Mouse (Mus musculus) hindbrain, embryonic 14.5 days (tissue): ENCODE data around the gene Psenen. TPM values are rescaled to one million over a fixed set of nuclear protein-coding genes. Genes with fewer than 3 reads are reported as not detected.

Experiments used
- ATAC-seq: fragments of 200-750 bp; cut with Nextera tagmentation; 2 replicates; pipeline ENCODE4 v1.8.0; 2017; ENCODE audit warnings: moderate number of reproducible peaks, mild to moderate bottlenecking, moderate TSS enrichment, moderate library complexity; ENCODE audit not compliant: low FRiP score
- DNase-seq: peaks from one replicate; pipeline ENCODE4 v3.0.0-alpha.2; 2015; ENCODE audit warnings: low spot score
- H3K27ac ChIP-seq: fragments of 300-500 bp; sonication (generic); 2 replicates; pipeline ENCODE4 v1.5.1; 2014; ENCODE audit warnings: mild to moderate bottlenecking, moderate library complexity
- H3K27me3 ChIP-seq: fragments of 300-500 bp; sonication (generic); 2 replicates; pipeline ENCODE4 v1.6.1; 2014; ENCODE audit warnings: mild to moderate bottlenecking, low read length, mixed read lengths; ENCODE audit not compliant: control insufficient read depth, insufficient read depth
- H3K36me3 ChIP-seq: fragments of 300-500 bp; sonication (generic); replicated peaks from 2 replicates; pipeline ENCODE4 v1.6.1; 2014; ENCODE audit not compliant: control insufficient read depth, insufficient read depth
- H3K4me1 ChIP-seq: fragments of 300-500 bp; sonication (generic); replicated peaks from 2 replicates; pipeline ENCODE4 v1.6.1; 2014; ENCODE audit warnings: antibody characterized with exemption, low read length, mixed read lengths; ENCODE audit not compliant: control insufficient read depth, insufficient read depth
- H3K4me2 ChIP-seq: fragments of 300-500 bp; sonication (generic); replicated peaks from 2 replicates; pipeline ENCODE4 v1.6.1; 2014; ENCODE audit warnings: mild to moderate bottlenecking, moderate library complexity
- H3K4me3 ChIP-seq: fragments of 300-500 bp; sonication (generic); replicated peaks from 2 replicates; pipeline ENCODE4 v1.5.1; 2014; ENCODE audit warnings: mild to moderate bottlenecking, low read length
- H3K9ac ChIP-seq: fragments of 300-500 bp; sonication (generic); 2 replicates; pipeline ENCODE4 v1.6.1; 2014
- H3K9me3 ChIP-seq: fragments of 300-500 bp; sonication (generic); 2 replicates; pipeline ENCODE4 v1.6.1; 2016; ENCODE audit warnings: low read length; ENCODE audit not compliant: control insufficient read depth
- WGBS: fragments of 180-500 bp; shearing (Covaris S2); extraction: QIAGEN DNeasy Blood & Tissue Kit; methylation state at CpG from one replicate; pipeline ENCODE4 v1.1.7; 2014; 5-methylcytosine and 5-hydroxymethylcytosine counted together
- polyA plus RNA-seq: library from polyadenylated mRNA; unstranded; fragments of >200 nt; fragmentation: Nextera tagmentation; extraction: Ambion mirVana; gene quantifications from 2 replicates; pipeline ENCODE4 v1.2.1, GENCODE M21; 2014

The Psenen gene
- polyA plus RNA-seq, 1 experiment from 2014 or later, result 118 TPM

DNA sequence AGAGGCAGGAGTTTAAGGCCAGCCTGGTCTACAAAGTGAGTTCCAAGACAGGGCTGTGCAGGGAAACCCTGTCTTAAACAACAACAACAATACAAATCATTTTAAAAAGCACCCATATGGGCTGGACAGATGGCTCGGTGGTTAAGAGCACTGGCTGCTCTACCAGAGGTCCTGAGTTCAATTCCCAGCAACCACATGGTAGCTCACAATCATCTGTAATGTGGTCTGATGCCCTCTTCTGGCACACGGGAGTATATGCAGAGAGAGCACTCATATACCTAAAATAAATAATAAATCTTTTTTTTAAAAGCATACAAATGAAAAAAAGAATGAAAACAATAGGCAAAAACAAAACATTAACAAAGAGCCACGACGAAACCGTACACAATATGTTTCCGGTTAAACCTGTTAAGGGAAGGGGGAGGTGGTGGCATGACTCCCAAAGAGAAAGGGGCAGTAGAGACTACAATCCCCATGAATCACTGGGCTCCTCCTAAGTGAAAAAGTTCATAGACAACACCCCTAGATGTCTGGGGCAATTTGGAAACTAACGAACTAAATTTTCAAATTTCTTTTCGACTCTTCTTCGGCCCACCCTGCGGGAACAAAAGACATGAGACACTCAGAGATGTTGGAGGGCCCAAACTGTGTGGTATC is 11.9 kb downstream of the Psenen start:
- Histone ChIP-seq H3K27ac (peak overlapping the region; percentile 91), H3K9me3 (no peaks in the 10 kb centered on the region), H3K4me1 (peaks cover 13% of the 10 kb centered on the region), H3K4me3 (peak overlapping the region; percentile 54), H3K36me3 (peaks cover 34% of the 10 kb centered on the region), H3K9ac (peak overlapping the region; percentile 58), H3K4me2 (peak overlapping the region; percentile 74), H3K27me3 (peaks cover 8% of the 10 kb centered on the region; the same call in 1 of the 2 replicates)
- peak; percentile 82 for DNase-seq
- WGBS, result 4% methylated on average over 10 of the region's 10 CpGs
- peak; percentile 58 for ATAC-seq

DNA sequence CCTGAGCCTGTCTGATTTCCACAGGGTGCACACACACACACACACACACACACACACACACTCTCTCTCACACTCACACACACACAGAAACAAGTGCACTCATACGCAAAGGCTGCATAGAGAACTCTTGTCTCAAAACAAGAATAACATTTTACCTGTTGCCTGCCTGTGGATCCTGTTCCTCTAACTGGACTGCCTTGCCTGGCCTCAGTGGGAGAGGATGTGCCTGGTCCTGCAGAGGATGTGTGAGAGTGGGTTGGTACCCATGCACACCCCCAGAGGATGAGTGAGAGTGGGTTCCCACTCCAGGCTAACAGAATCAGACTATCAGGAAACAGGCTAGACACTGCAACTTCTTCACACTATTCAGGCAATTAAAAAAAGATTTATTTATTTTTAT is 12.8 kb downstream of the Psenen start:
- Histone ChIP-seq H3K9me3 (no peaks in the 10 kb centered on the region), H3K4me1 (peaks cover 13% of the 10 kb centered on the region), H3K4me3 (no peak overlapping the region), H3K27ac (no peak overlapping the region), H3K9ac (no peak overlapping the region), H3K27me3 (peaks cover 8% of the 10 kb centered on the region; the same call in 1 of the 2 replicates), H3K36me3 (peaks cover 33% of the 10 kb centered on the region), H3K4me2 (no peak overlapping the region)
- 96% methylated on average over 1 of the region's 1 CpGs for WGBS
- DNase-seq (no peak), ATAC-seq (no peak)

DNA sequence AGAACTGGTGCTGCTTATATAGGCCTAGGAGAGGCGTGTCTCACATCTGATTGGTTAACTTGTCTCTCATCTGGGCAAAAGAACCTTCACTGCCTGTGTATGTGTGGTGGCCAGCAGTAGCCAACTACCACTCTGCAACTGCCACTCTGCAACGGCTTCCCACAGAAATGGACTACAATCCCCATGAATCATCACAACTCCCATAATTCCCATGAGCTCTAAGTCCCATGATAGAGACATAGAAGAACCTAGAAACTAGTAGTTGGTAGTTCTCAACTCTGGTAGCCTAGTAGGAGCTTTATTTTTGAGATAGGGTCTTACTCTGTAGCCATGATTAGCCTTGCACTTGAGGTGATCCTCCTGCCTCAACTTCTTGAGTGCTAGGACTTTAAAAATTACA is 13.5 kb downstream of the Psenen start:
- 83% methylated on average over 2 of the region's 2 CpGs for WGBS

DNA sequence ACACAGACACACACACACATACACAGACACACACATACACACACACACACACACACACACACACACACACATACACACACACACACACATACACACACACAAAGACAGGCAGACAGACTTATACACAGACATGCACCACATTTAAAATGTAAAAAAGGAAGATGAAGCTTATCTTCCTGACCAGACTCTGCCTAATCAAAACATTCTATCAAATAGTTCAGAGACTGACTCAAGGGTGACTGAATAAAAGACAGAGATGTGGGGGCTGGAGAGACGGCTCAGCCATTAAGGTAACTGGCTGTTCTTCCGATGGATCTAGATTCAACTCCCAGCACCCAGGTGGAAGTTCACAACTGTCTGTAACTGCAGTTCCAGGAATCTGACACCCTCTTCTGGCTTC is 19.1 kb downstream of the Psenen start:
- H3K4me1 ChIP-seq, result no peaks in the 10 kb centered on the region
- no peaks in the 10 kb centered on the region for H3K27me3 ChIP-seq
- peaks cover 41% of the 10 kb centered on the region for H3K36me3 ChIP-seq
- H3K27ac ChIP-seq, result no peak overlapping the region
- H3K4me3 ChIP-seq, result no peak overlapping the region
- no peak overlapping the region for H3K9ac ChIP-seq
- DNase-seq, result no peak
- H3K4me2 ChIP-seq, result no peak overlapping the region
- 93% methylated on average over 2 of the region's 2 CpGs for WGBS
- ATAC-seq, result no peak
- no peaks in the 10 kb centered on the region for H3K9me3 ChIP-seq

More for the DNA sequence above, 13.5 kb downstream of the Psenen start:
- no peak overlapping the region for H3K27ac ChIP-seq
- H3K9ac ChIP-seq, result no peak overlapping the region
- peaks cover 13% of the 10 kb centered on the region for H3K4me1 ChIP-seq
- ATAC-seq, result no peak
- no peak overlapping the region for H3K4me2 ChIP-seq
- H3K4me3 ChIP-seq, result no peak overlapping the region
- peaks cover 8% of the 10 kb centered on the region; the same call in 1 of the 2 replicates for H3K27me3 ChIP-seq
- DNase-seq, result no peak
- peaks cover 26% of the 10 kb centered on the region for H3K36me3 ChIP-seq
- no peaks in the 10 kb centered on the region for H3K9me3 ChIP-seq

DNA sequence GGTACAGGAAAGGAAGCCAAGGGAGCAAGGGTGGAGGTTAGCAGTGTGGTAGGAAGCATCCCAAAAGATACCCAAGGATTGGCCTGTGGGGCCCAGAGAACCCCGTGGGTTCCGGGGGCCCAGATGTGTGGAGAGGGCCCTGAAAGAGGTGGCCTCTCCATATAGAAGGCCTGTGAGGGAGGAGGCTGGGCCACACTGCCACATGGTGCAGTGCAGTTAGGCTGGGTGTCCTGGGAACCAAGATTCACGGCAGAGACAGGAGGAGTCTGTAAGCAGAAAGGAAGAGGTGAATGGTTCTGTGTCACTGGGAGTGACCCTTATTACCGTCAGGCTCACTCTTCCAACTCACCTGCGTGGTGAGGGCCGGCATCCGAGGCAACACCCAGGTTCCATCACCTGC is 22.9 kb downstream of the Psenen start:
- Histone ChIP-seq H3K9me3 (no peaks in the 10 kb centered on the region), H3K27ac (no peak overlapping the region), H3K9ac (no peak overlapping the region), H3K4me2 (no peak overlapping the region), H3K27me3 (no peaks in the 10 kb centered on the region), H3K36me3 (peaks cover 23% of the 10 kb centered on the region; the same call in 1 of the 2 replicates), H3K4me1 (peaks cover 4% of the 10 kb centered on the region), H3K4me3 (no peak overlapping the region)
- DNase-seq (no peak), ATAC-seq (no peak)
- WGBS, result 85% methylated on average over 7 of the region's 7 CpGs

DNA sequence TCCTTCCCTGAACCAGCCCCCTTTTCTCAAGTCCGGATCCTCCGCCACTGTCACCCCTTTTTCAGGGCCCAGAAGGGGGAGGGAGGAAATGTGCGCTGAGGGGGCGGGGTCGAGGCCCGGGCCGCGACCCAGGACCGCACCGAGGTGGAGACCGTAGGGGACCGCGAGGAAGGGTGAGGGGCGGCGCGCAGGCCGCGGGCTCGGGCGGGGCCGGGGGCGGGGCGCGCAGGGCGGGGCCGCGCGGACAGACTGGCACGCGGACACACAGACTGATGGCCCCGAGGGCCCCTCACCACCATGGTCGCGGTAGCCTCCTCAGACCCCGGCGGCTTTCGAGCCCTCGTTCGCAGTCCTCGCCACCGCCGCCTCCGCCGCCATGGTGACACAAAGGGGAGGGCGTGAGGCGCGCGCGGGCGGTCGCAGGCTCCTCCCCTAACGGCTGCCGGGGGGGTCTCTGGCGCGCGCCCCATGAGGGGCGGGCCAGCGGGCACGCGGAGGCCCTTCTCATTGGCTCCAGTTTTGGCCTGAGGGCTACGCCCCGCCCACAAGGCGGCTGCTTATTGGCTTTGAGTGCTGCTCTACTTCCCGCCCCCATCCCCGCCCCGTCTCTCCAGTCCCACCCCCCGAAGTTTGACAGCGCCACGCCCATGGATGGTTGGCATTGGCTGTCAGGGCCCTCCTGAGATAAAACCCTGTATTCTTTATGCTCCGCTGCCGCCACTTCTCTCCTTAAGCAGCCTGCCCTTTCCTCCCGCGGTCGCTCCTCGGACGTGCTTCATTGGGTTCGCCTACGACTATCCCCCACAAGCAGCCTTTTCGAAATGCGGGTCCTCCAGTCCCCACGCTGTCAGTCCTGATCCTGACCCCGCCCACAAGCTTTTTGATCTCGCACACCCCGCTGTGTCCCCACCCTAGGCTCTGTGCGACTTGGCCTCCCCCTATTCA is 28.5 kb downstream of the Psenen start, which contains the start of gene Arhgap33:
Gene Arhgap33 (minus strand): TSS at position 428 of the 945 bp plus-strand sequence.
- DNase-seq, result peak; percentile 98
- Histone ChIP-seq H3K9me3 (no peaks in the 10 kb centered on the region), H3K36me3 (peaks cover 37% of the 10 kb centered on the region), H3K4me1 (peaks cover 36% of the 10 kb centered on the region), H3K4me3 (peak within 1 kb of the TSS; percentile 88), H3K27ac (peak within 1 kb of the TSS; percentile 96), H3K4me2 (peak within 1 kb of the TSS; percentile 69), H3K27me3 (no peaks in the 10 kb centered on the region), H3K9ac (peak within 1 kb of the TSS; percentile 97)
- WGBS, result under 1% methylated on average over 67 of the region's 84 CpGs
- peak; percentile 93 for ATAC-seq

DNA sequence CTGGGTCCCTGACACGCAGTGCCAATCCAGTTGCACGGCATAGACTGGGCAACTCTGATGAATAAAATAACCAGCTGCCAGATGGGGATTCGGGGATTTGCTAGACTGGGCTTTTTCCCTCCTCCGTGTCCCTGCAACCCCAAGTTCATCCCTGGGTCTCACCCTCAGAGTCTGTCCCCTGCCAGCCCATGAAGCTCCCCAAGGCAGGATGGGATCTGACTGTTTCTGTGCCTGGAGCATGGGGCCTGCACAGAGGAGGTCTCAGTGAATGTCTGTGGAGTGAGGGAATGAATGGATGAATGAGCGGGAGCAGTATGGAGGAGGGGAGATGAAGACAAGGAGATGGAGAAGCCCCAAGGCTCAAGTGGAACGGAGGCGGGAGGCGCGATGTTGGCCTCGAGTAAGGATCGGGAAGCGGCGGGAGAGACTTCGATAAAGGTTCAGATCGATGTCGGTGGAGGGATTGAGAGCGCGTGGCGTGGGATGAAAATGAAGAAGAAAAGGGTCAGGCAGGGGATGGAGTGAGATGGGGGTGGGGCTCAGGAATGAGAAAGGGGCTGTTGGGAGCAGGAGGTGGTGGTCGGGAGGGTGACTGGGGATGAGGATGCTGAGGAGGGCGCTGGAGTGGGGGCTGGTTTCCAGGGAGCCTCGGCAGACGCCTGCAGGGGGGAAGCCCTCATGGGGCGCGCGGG is 29.3 kb downstream of the Psenen start:
- H3K4me1 ChIP-seq, result peaks cover 36% of the 10 kb centered on the region
- peak overlapping the region; percentile 97 for H3K9ac ChIP-seq
- ATAC-seq, result peak; percentile 41
- H3K27ac ChIP-seq, result peak overlapping the region; percentile 96
- H3K4me2 ChIP-seq, result peak overlapping the region; percentile 69
- peaks cover 38% of the 10 kb centered on the region for H3K36me3 ChIP-seq
- no peaks in the 10 kb centered on the region for H3K27me3 ChIP-seq
- 2% methylated on average over 24 of the region's 26 CpGs for WGBS
- peak overlapping the region; percentile 88 for H3K4me3 ChIP-seq
- peak; percentile 40 for DNase-seq
- no peaks in the 10 kb centered on the region for H3K9me3 ChIP-seq

DNA sequence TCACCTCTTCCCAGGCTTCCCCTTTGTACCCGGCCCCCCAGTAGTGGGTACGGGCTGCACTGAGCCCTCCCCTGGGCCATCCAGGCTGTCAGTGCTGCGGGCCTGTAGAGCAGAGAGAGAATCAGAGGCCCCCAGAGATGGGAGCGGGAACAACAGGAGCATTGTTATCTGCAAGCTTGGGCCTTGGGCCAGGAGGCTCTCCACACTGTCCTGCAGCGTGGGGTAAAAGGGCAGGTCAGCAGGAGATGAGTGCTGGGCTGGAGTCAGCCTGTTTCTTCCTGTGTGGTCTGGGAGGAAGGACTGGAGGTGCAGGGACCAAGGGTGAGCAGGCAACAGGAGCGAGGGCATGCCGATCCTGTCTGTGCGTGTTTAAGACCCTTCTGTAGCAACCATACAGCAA is 30.5 kb downstream of the Psenen start:
- no peaks in the 10 kb centered on the region for H3K27me3 ChIP-seq

More for the DNA sequence above, 30.5 kb downstream of the Psenen start:
- peaks cover 36% of the 10 kb centered on the region for H3K4me1 ChIP-seq
- H3K36me3 ChIP-seq, result peaks cover 49% of the 10 kb centered on the region
- H3K4me3 ChIP-seq, result peak overlapping the region; percentile 88
- no peak overlapping the region for H3K27ac ChIP-seq
- ATAC-seq (no peak), DNase-seq (peak; percentile 37)
- 8% methylated on average over 8 of the region's 8 CpGs for WGBS
- no peaks in the 10 kb centered on the region for H3K9me3 ChIP-seq
- peak overlapping the region; percentile 69 for H3K4me2 ChIP-seq
- peak overlapping the region; percentile 97 for H3K9ac ChIP-seq
